Mouse (Mus musculus): ENCODE data around the gene Rep15.
A peak's percentile ranks its signal among the peaks of the same experiment; 100 is the strongest.

Rep15 gene

GRCm38 (mm10) chr6:147029591-147029990, 2.8 kb upstream of the Rep15 start:
- no peak for DNase-seq (ENCODE audit: low spot score)

GRCm38 (mm10) chr6:147030096-147030885, 2.1 kb upstream of the Rep15 start:
- no peak for DNase-seq (ENCODE audit: low spot score)

- peak; percentile 80 for DNase-seq (ENCODE audit: low spot score)
Observed at GRCm38 (mm10) chr6:147042291-147043290, 10.2 kb downstream of the Rep15 start, which contains the start of gene Mrps35. TSS of gene Mrps35 (plus strand) at chr6:147042764.

- DNase-seq (ENCODE audit: low spot score) = no peak
Observed at GRCm38 (mm10) chr6:147043633-147044032, 11.2 kb downstream of the Rep15 start.

GRCm38 (mm10) chr6:147049239-147049805, 16.9 kb downstream of the Rep15 start:
- no peak for DNase-seq (ENCODE audit: low spot score)

GRCm38 (mm10) chr6:147051666-147052065, 19.3 kb downstream of the Rep15 start:
- DNase-seq (ENCODE audit: low spot score) = no peak

- DNase-seq (ENCODE audit: low spot score) = no peak
Observed at GRCm38 (mm10) chr6:147052440-147052839, 20.1 kb downstream of the Rep15 start.

GRCm38 (mm10) chr6:147053785-147054646, 21.6 kb downstream of the Rep15 start:
- DNase-seq (ENCODE audit: low spot score) = no peak

- no peak for DNase-seq (ENCODE audit: low spot score)
Observed at GRCm38 (mm10) chr6:147055374-147055977, 23.1 kb downstream of the Rep15 start.

GRCm38 (mm10) chr6:147059326-147059725, 26.9 kb downstream of the Rep15 start:
- no peak for DNase-seq (ENCODE audit: low spot score)

GRCm38 (mm10) chr6:147061630-147062029, 29.2 kb downstream of the Rep15 start:
- no peak for DNase-seq (ENCODE audit: low spot score)

GRCm38 (mm10) chr6:147062034-147062433, 29.6 kb downstream of the Rep15 start:
- no peak for DNase-seq (ENCODE audit: low spot score)

GRCm38 (mm10) chr6:147062694-147063093, 30.3 kb downstream of the Rep15 start:
- DNase-seq (ENCODE audit: low spot score) = no peak

GRCm38 (mm10) chr6:147064226-147064943, 32.0 kb downstream of the Rep15 start:
- peak; percentile 10 for DNase-seq (ENCODE audit: low spot score)

- no peak for DNase-seq (ENCODE audit: low spot score)
Observed at GRCm38 (mm10) chr6:147064944-147065261, 32.5 kb downstream of the Rep15 start.

GRCm38 (mm10) chr6:147075808-147076387, 43.5 kb downstream of the Rep15 start:
- no peak for DNase-seq (ENCODE audit: low spot score)

- DNase-seq (ENCODE audit: low spot score) = no peak
Observed at GRCm38 (mm10) chr6:147076878-147077277, 44.5 kb downstream of the Rep15 start.

GRCm38 (mm10) chr6:147079919-147080318, 47.5 kb downstream of the Rep15 start:
- no peak for DNase-seq (ENCODE audit: low spot score)
